8 mouse cellular contexts compared by ENCODE assay signal in genomic region chr4:85404424-85405194, GRCm38 (mm10).
DNase-seq lines count a peak whose midpoint lies in the region; ATAC-seq and TF ChIP-seq lines count a peak whose summit lies in the region.

No protein-coding gene starts in this region.

- WGBS in heart, embryonic 11.5 days (ENCODE audit: insufficient replicate concordance) = 33% methylated on average over 10 of the region's 10 CpGs
- 41% methylated on average over 10 of the region's 10 CpGs for WGBS in stomach, postnatal 0 days

- no peaks in the 10 kb centered on the region for H3K27me3 ChIP-seq in heart, embryonic 11.5 days (ENCODE audit: control insufficient read depth, insufficient read depth, low read length)
- no peaks in the 10 kb centered on the region for H3K27me3 ChIP-seq in stomach, postnatal 0 days (ENCODE audit: control insufficient read depth, insufficient read depth, low read length)

- H3K36me3 ChIP-seq in heart, embryonic 11.5 days (ENCODE audit: control insufficient read depth, insufficient read depth, low read length) = no peaks in the 10 kb centered on the region
- H3K36me3 ChIP-seq in stomach, postnatal 0 days (ENCODE audit: control insufficient read depth, insufficient read depth, low read length) = no peaks in the 10 kb centered on the region

- no peak overlapping the region for H3K4me3 ChIP-seq in heart, embryonic 11.5 days (ENCODE audit: low read depth, low read length)
- H3K4me3 ChIP-seq in cortical plate, adult 2 months (ENCODE audit: insufficient read depth, low read length) = no peak overlapping the region
- H3K4me3 ChIP-seq in layer of hippocampus, adult 2 months = no peak overlapping the region
- no peak overlapping the region for H3K4me3 ChIP-seq in stomach, postnatal 0 days (ENCODE audit: low read depth, low read length)

- H3K4me2 ChIP-seq in heart, embryonic 11.5 days = no peak overlapping the region
- no peak overlapping the region for H3K4me2 ChIP-seq in stomach, postnatal 0 days (replicated peaks; ENCODE audit: low read depth)

- TF ChIP-seq CTCF in cortical plate, adult 2 months (IDR thresholded peaks at IDR 0.05; ENCODE audit: extremely low read depth, insufficient read depth, low read length) = peak; percentile 74
- peak; percentile 91 for TF ChIP-seq CTCF in layer of hippocampus, adult 2 months (conservative IDR thresholded peaks at IDR 0.05)
- TF ChIP-seq CTCF in stomach, postnatal 0 days (IDR thresholded peaks at IDR 0.05; ENCODE audit: low read depth) = peak; percentile 95

- H3K4me1 ChIP-seq in heart, embryonic 11.5 days (ENCODE audit: control insufficient read depth, insufficient read depth, low read length) = no peaks in the 10 kb centered on the region
- no peaks in the 10 kb centered on the region for H3K4me1 ChIP-seq in cortical plate, adult 2 months (ENCODE audit: control insufficient read depth, insufficient read depth, low read length)
- no peaks in the 10 kb centered on the region for H3K4me1 ChIP-seq in stomach, postnatal 0 days (replicated peaks; ENCODE audit: control insufficient read depth, insufficient read depth)

- H3K9ac ChIP-seq in heart, embryonic 11.5 days (ENCODE audit: low read depth, low read length) = no peak overlapping the region
- H3K9ac ChIP-seq in stomach, postnatal 0 days (ENCODE audit: low read length) = no peak overlapping the region

- ATAC-seq in heart, embryonic 11.5 days (replicated peaks; ENCODE audit: insufficient number of reproducible peaks, low FRiP score, low TSS enrichment) = no peak
- peak; percentile 79 for ATAC-seq in granulocyte monocyte progenitor cell, adult 5-6 weeks (replicated peaks; ENCODE audit: poor library complexity, severe bottlenecking)
- ATAC-seq in megakaryocyte progenitor cell, adult 5-6 weeks (replicated peaks; ENCODE audit: poor library complexity) = peak; percentile 85
- ATAC-seq in stomach, postnatal 0 days (ENCODE audit: low FRiP score, low TSS enrichment) = no peak; the same call in 1 of the 2 replicates

- TF ChIP-seq EP300 in stomach, postnatal 0 days (optimal IDR thresholded peaks at IDR 0.05) = no peak

- TF ChIP-seq POLR2A in cortical plate, adult 2 months (IDR thresholded peaks at IDR 0.05; ENCODE audit: extremely low read depth, insufficient read depth, low read length) = no peak

- peak; percentile 12 for DNase-seq in heart, adult 8-10 months (ENCODE audit: low spot score)
- peak; percentile 35 for DNase-seq in adrenal gland, adult 2 months
- DNase-seq in layer of hippocampus, adult 2 months (ENCODE audit: low spot score in 2 of 2) = peak; percentile 41 to 75
- DNase-seq in stomach, postnatal 0 days (ENCODE audit: low spot score) = peak; percentile 74

- H3K9me3 ChIP-seq in heart, embryonic 11.5 days (replicated peaks; ENCODE audit: control insufficient read depth, low read length) = no peaks in the 10 kb centered on the region
- H3K9me3 ChIP-seq in stomach, postnatal 0 days (ENCODE audit: control insufficient read depth, low read length) = no peaks in the 10 kb centered on the region

- no peak overlapping the region for H3K27ac ChIP-seq in heart, embryonic 11.5 days (ENCODE audit: low read depth, low read length)
- no peak overlapping the region for H3K27ac ChIP-seq in cortical plate, adult 2 months (ENCODE audit: insufficient read depth, low read length)
- H3K27ac ChIP-seq in layer of hippocampus, adult 2 months = no peak overlapping the region
- H3K27ac ChIP-seq in stomach, postnatal 0 days (replicated peaks) = no peak overlapping the region

Comparison
In these comparisons a context has a peak if more than half of its experiments do, and no peak if none do; other contexts are left out.
1. DNase-seq: peak in every context shown above with its lines; median percentile 74 in stomach, postnatal 0 days; 58 in layer of hippocampus, adult 2 months; 35 in adrenal gland, adult 2 months; 12 in heart, adult 8-10 months.
2. ATAC-seq: peak in granulocyte monocyte progenitor cell, adult 5-6 weeks (single experiment) and megakaryocyte progenitor cell, adult 5-6 weeks (single experiment); none in heart, embryonic 11.5 days (single experiment) and stomach, postnatal 0 days (single experiment).
3. Peak in every context shown above with its lines, with median percentiles within 50 percentile points of each other: CTCF ChIP-seq.